Mouse (Mus musculus) cerebellum, adult 2 months (tissue): ENCODE data around the gene Tgfbr3.

ENCODE experiments used
- CTCF ChIP-seq: fragments of 200-500 bp; IDR thresholded peaks from 2 replicates; pipeline ENCODE4 v1.5.1; 2011; ENCODE audit warnings: low read depth, mild to moderate bottlenecking, control low read depth, low read length, moderate library complexity, borderline replicate concordance; ENCODE audit not compliant: insufficient read depth
- POLR2A ChIP-seq: fragments of 200-500 bp; IDR thresholded peaks from 2 replicates; pipeline ENCODE4 v1.6.1; 2011; ENCODE audit warnings: low read length, control low read depth, borderline replicate concordance; ENCODE audit not compliant: insufficient read depth

- TF ChIP-seq CTCF (no peak), POLR2A (no peak)
Measured at GRCm38 (mm10) chr5:107294041-107294440, 4.6 kb upstream of the Tgfbr3 start.
